Mouse (Mus musculus) cerebellum, adult 18-20 months (tissue): ENCODE results near the gene Mab21l3.
"Not testable (repeated sequence)": the region's sequence is repeated elsewhere in the genome, so short reads cannot be mapped to it uniquely, and the experiment has no call there.

Source experiments
- DNase-seq, 2 experiments: peaks; one replicate each; pipeline ENCODE4 v3.0.0; 2021

Mab21l3 gene

GRCm38 (mm10) chr3:101839327-101839726, 9.4 kb downstream of the Mab21l3 start:
- no peak for DNase-seq

GRCm38 (mm10) chr3:101836971-101837370, 11.8 kb downstream of the Mab21l3 start:
- DNase-seq, result no peak

GRCm38 (mm10) chr3:101836532-101836931, 12.2 kb downstream of the Mab21l3 start:
- DNase-seq, result no peak

- DNase-seq, result peak in 1 of 2 experiments; percentile 9
Observed at GRCm38 (mm10) chr3:101836045-101836444, 12.7 kb downstream of the Mab21l3 start.

- no peak for DNase-seq
Observed at GRCm38 (mm10) chr3:101831189-101831858, 17.4 kb downstream of the Mab21l3 start.

GRCm38 (mm10) chr3:101829881-101830616, 18.7 kb downstream of the Mab21l3 start:
- no peak for DNase-seq

GRCm38 (mm10) chr3:101828595-101828994, 20.2 kb downstream of the Mab21l3 start:
- DNase-seq, result no peak

GRCm38 (mm10) chr3:101827220-101827715, 21.5 kb downstream of the Mab21l3 start:
- no peak for DNase-seq

GRCm38 (mm10) chr3:101824338-101824737, 24.4 kb downstream of the Mab21l3 start:
- no peak for DNase-seq

GRCm38 (mm10) chr3:101822052-101822451, 26.7 kb downstream of the Mab21l3 start:
- no peak for DNase-seq

GRCm38 (mm10) chr3:101820708-101821107, 28.1 kb downstream of the Mab21l3 start:
- not testable (repeated sequence) for DNase-seq

GRCm38 (mm10) chr3:101816006-101816405, 32.8 kb downstream of the Mab21l3 start:
- DNase-seq, result no peak

- DNase-seq, result no peak
Observed at GRCm38 (mm10) chr3:101814790-101815189, 34.0 kb downstream of the Mab21l3 start.

- peak; percentile 75 to 85 for DNase-seq
Observed at GRCm38 (mm10) chr3:101812341-101812962, 36.3 kb downstream of the Mab21l3 start.

GRCm38 (mm10) chr3:101811931-101812330, 36.8 kb downstream of the Mab21l3 start:
- DNase-seq, result no peak

GRCm38 (mm10) chr3:101807646-101808045, 41.1 kb downstream of the Mab21l3 start:
- peak; percentile 86 to 94 for DNase-seq

GRCm38 (mm10) chr3:101806941-101807340, 41.8 kb downstream of the Mab21l3 start:
- DNase-seq, result peak; percentile 63 to 70

GRCm38 (mm10) chr3:101806149-101806548, 42.6 kb downstream of the Mab21l3 start:
- DNase-seq, result peak; percentile 94 to 97

GRCm38 (mm10) chr3:101805562-101806004, 43.2 kb downstream of the Mab21l3 start:
- peak in 1 of 2 experiments; percentile 31 for DNase-seq

- DNase-seq, result no peak
Observed at GRCm38 (mm10) chr3:101804971-101805561, 43.7 kb downstream of the Mab21l3 start.

GRCm38 (mm10) chr3:101804331-101804730, 44.4 kb downstream of the Mab21l3 start:
- DNase-seq, result no peak

GRCm38 (mm10) chr3:101803764-101804163, 45.0 kb downstream of the Mab21l3 start:
- no peak for DNase-seq

- no peak for DNase-seq
Observed at GRCm38 (mm10) chr3:101802746-101803145, 46.0 kb downstream of the Mab21l3 start.
